17 mouse cellular contexts compared by ENCODE assay signal in the genomic region with DNA sequence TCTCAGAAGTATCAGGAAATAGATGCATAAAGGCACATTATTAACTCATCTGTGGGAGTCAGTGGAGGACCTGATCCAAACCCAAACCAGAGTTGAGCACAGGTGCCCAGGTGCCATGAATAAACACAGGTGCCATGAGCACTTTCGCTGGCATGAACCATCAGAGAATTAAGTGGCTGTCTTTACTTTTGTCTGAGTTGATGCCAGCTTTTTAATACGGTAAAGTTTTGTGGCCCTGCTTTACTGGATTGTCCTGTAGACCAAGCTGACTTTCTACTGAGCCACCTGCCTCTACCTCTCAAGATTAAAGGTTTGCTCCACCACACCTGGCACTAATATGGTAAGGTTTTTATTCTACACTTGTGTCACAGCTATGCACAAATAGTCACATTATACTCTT.
"Had no signal": no experiment of that assay in that cellular context is flagged by ENCODE, and none has a peak within 500 bp of the region (broad histone marks: within the 10 kb centered on the region; RNA-seq: fewer than 3 reads in every experiment).

No protein-coding gene starts in this region.

- H3K27me3 ChIP-seq: liver, embryonic 15.5 days; lung, embryonic 15.5 days; megakaryocyte, embryonic 14.5 days; midbrain, embryonic 13.5 days; midbrain, embryonic 15.5 days; neural tube, embryonic 12.5 days; stomach, embryonic 15.5 days had no signal

- H3K4me2 ChIP-seq: liver, embryonic 15.5 days; lung, embryonic 15.5 days; midbrain, embryonic 13.5 days; midbrain, embryonic 15.5 days; neural tube, embryonic 12.5 days; stomach, embryonic 15.5 days had no signal

- H3K4me1 ChIP-seq: lung, embryonic 15.5 days; midbrain, embryonic 13.5 days; neural tube, embryonic 12.5 days; stomach, embryonic 15.5 days had no signal

- H3K4me3 ChIP-seq: liver, embryonic 15.5 days; lung, embryonic 15.5 days; megakaryocyte, embryonic 14.5 days; midbrain, embryonic 13.5 days; midbrain, embryonic 15.5 days; neural tube, embryonic 12.5 days; stomach, embryonic 15.5 days had no signal

- H3K9me3 ChIP-seq: liver, embryonic 15.5 days; lung, embryonic 15.5 days; megakaryocyte, embryonic 14.5 days; midbrain, embryonic 13.5 days; midbrain, embryonic 15.5 days; neural tube, embryonic 12.5 days; stomach, embryonic 15.5 days had no signal

- H3K27ac ChIP-seq: liver, embryonic 15.5 days; lung, embryonic 15.5 days; macrophage; midbrain, embryonic 13.5 days; midbrain, embryonic 15.5 days; neural tube, embryonic 12.5 days; stomach, embryonic 15.5 days had no signal

- H3K9ac ChIP-seq: liver, embryonic 15.5 days; liver, postnatal 0 days; lung, embryonic 15.5 days; midbrain, embryonic 13.5 days; midbrain, embryonic 15.5 days; neural tube, embryonic 12.5 days; stomach, embryonic 15.5 days had no signal

- ATAC-seq: liver, postnatal 0 days; lung, postnatal 0 days; midbrain, embryonic 13.5 days; midbrain, embryonic 15.5 days had no signal

- DNase-seq: liver, postnatal 0 days; lung, adult 2 months; lung, postnatal 14 days; lung, postnatal 36 days; right cerebral cortex, postnatal 14 days; thymus, adult 18-20 months; thymus, postnatal 14 days; thymus, postnatal 36 days had no signal
